Mouse (Mus musculus) stomach, postnatal 0 days (tissue): ENCODE measurements at regions not wholly inside any gene's neighbourhood (a gene's known extent, or its start where the extent isn't known, plus 50 kb on each side); places are given as distances from the start of the nearest gene placed in this dataset.

Source experiments
- CTCF ChIP-seq: IDR thresholded peaks from 2 replicates; pipeline ENCODE4 v1.5.1; 2016; ENCODE audit warnings: antibody characterized with exemption, low read depth, mild to moderate bottlenecking, moderate library complexity
- EP300 ChIP-seq: optimal IDR thresholded peaks from 2 replicates; pipeline ENCODE3; 2016; ENCODE audit warnings: antibody characterized with exemption

- TF ChIP-seq CTCF (no peak), EP300 (no peak)
Observed at GRCm38 (mm10) chr1:137901211-137901610, 274.3 kb downstream of the Ptprc start.
